Mouse (Mus musculus): ENCODE results near the gene Ltb. TPM values are rescaled to one million over a fixed set of nuclear protein-coding genes. Genes with fewer than 3 reads are reported as not detected.

Ltb gene
- polyA plus RNA-seq, 1 experiment from 2014 or later = 0.29 TPM

- no peaks in the 10 kb centered on the region for H3K4me1 ChIP-seq (replicated peaks; ENCODE audit: control insufficient read depth, insufficient read depth, low read length)
- no peak overlapping the region for H3K4me2 ChIP-seq (replicated peaks)
- DNase-seq (ENCODE audit: low spot score) = no peak
- H3K9me3 ChIP-seq (ENCODE audit: control insufficient read depth, low read length) = no peaks in the 10 kb centered on the region
- 82% methylated on average over 3 of the region's 3 CpGs for WGBS
- no peak for ATAC-seq (ENCODE audit: low FRiP score)
- H3K9ac ChIP-seq = no peak overlapping the region
- no peak overlapping the region for H3K27ac ChIP-seq
- no peak overlapping the region for H3K4me3 ChIP-seq (replicated peaks; ENCODE audit: low read length)
- H3K27me3 ChIP-seq (ENCODE audit: control insufficient read depth, insufficient read depth, low read length) = no peaks in the 10 kb centered on the region
- H3K36me3 ChIP-seq (replicated peaks; ENCODE audit: control insufficient read depth, insufficient read depth) = no peaks in the 10 kb centered on the region
These were observed 16.4 kb downstream of the Ltb start for GRCm38 (mm10) chr17:35210593-35210992.

DNA sequence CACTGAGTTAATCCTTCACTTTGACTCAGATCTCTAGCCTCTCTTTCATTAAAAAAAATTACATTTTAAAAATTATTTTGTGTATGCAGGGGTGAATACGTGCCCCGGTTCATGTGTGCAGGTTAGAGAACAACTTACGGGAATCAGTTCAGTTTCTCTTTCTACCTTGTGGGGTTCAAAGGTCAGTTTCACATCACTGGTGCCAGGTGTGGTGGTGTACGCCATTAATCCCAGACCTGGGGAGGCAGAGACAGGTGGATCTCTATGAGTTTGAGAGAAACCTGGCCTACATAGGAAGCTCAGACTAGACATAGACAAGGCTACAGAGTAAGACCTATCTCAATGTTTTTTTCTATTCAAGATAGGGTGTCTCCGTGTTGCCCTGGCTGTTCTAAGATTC, 18.8 kb downstream of the Ltb start:
- no peaks in the 10 kb centered on the region for H3K36me3 ChIP-seq (replicated peaks; ENCODE audit: control insufficient read depth, insufficient read depth)
- H3K4me2 ChIP-seq (replicated peaks) = no peak overlapping the region
- H3K27me3 ChIP-seq (ENCODE audit: control insufficient read depth, insufficient read depth, low read length) = no peaks in the 10 kb centered on the region
- H3K9me3 ChIP-seq (ENCODE audit: control insufficient read depth, low read length) = no peaks in the 10 kb centered on the region
- no peak overlapping the region for H3K4me3 ChIP-seq (replicated peaks; ENCODE audit: low read length)
- ATAC-seq (ENCODE audit: low FRiP score) = no peak
- no peak overlapping the region for H3K27ac ChIP-seq
- H3K9ac ChIP-seq = no peak overlapping the region
- DNase-seq (ENCODE audit: low spot score) = no peak
- H3K4me1 ChIP-seq (replicated peaks; ENCODE audit: control insufficient read depth, insufficient read depth, low read length) = no peaks in the 10 kb centered on the region
- WGBS = 94% methylated on average over 5 of the region's 5 CpGs

DNA sequence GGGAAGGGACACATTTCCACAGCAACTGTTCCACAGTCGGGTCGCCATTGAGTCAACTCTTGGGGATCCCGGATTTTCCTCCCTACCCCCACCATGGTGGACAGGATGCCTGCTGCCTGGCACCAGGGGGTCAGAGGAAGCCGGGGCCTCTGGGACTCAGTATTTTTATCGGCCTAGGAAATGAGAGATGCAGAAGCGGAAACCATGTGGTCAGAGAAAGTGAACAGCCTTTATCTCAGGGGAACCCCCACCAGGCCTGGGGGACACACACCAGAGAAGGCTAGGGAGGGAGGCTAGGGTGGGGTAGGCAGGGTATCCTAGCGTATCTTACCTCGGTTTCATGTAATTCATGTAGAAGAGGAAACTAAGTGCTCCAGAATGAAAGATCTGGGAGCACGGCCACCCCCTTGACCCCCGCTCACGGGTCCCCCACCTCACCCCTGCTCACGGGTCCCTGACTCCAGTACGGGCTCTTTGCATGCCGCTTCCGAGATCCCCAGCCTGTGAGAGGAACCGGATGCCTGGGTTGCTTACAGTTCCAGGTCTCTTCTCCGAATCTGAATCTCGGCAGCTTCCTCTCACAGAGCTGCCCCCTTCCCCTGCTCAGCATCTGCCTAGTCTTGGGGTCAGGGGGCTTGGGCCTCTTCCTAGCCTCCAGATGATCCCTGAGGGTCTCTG, 24.4 kb downstream of the Ltb start:
- H3K4me1 ChIP-seq (replicated peaks; ENCODE audit: control insufficient read depth, insufficient read depth, low read length) = no peaks in the 10 kb centered on the region
- ATAC-seq (ENCODE audit: low FRiP score) (no peak), DNase-seq (ENCODE audit: low spot score) (no peak)
- 84% methylated on average over 18 of the region's 18 CpGs for WGBS
- H3K27ac ChIP-seq = no peak overlapping the region
- H3K4me2 ChIP-seq (replicated peaks) = no peak overlapping the region
- no peak overlapping the region for H3K4me3 ChIP-seq (replicated peaks; ENCODE audit: low read length)
- H3K36me3 ChIP-seq (replicated peaks; ENCODE audit: control insufficient read depth, insufficient read depth) = peaks cover 23% of the 10 kb centered on the region
- H3K9ac ChIP-seq = no peak overlapping the region
- H3K9me3 ChIP-seq (ENCODE audit: control insufficient read depth, low read length) = no peaks in the 10 kb centered on the region
- no peaks in the 10 kb centered on the region for H3K27me3 ChIP-seq (ENCODE audit: control insufficient read depth, insufficient read depth, low read length)

- WGBS = 89% methylated on average over 6 of the region's 6 CpGs
- H3K4me1 ChIP-seq (replicated peaks; ENCODE audit: control insufficient read depth, insufficient read depth, low read length) = no peaks in the 10 kb centered on the region
- no peaks in the 10 kb centered on the region for H3K9me3 ChIP-seq (ENCODE audit: control insufficient read depth, low read length)
- DNase-seq (ENCODE audit: low spot score) (no peak), ATAC-seq (ENCODE audit: low FRiP score) (no peak)
- no peak overlapping the region for H3K4me2 ChIP-seq (replicated peaks)
- H3K27ac ChIP-seq = no peak overlapping the region
- H3K4me3 ChIP-seq (replicated peaks; ENCODE audit: low read length) = no peak overlapping the region
- H3K27me3 ChIP-seq (ENCODE audit: control insufficient read depth, insufficient read depth, low read length) = no peaks in the 10 kb centered on the region
- peaks cover 25% of the 10 kb centered on the region for H3K36me3 ChIP-seq (replicated peaks; ENCODE audit: control insufficient read depth, insufficient read depth)
- no peak overlapping the region for H3K9ac ChIP-seq
These were observed 25.4 kb downstream of the Ltb start for GRCm38 (mm10) chr17:35219601-35220041.

DNA sequence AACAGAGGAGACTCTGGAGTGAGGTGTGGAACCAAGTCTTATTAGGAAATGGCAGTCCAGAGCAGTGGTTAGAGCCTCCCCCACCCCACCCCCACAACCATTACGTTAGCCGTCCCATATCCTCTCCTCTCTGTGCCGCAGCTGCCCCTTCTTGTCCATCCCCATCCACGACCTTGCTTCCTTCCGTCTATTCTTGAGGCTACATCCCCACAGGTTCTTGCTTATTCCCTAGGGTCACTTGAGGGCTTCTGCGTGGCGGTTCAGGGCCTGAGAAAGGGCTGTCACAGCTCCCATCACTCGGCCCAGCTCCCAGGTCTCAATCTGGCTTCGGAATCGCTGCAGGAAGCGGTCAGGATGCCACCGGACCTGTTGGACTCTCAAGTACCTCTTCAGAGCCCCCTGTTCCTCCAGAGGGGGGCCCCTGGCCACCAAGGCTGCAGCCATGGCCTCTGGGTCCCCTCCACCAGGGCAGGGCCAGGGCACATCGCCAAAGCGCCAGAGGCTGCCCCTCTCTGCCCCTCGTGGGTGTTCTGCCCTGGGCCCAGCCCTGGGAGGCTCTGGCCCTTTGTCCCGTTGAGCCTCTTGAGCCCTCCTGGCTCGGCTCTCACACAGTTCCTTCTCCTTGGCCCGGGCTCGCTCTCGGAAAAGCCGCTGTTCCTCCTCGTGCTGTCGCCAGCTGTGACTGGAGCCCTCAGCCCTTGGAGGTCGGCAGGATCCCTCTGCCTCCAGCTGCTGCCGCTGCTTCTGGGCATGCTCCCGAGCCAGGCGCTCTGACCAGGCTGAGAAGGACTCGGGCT, 26.1 kb downstream of the Ltb start, which contains the start of gene Gm16181:
Gene Gm16181, plus strand, starts transcription at position 679 of the 797 bp plus-strand sequence.
- Histone ChIP-seq H3K27me3 (ENCODE audit: control insufficient read depth, insufficient read depth, low read length) (no peaks in the 10 kb centered on the region), H3K4me1 (replicated peaks; ENCODE audit: control insufficient read depth, insufficient read depth, low read length) (no peaks in the 10 kb centered on the region), H3K9me3 (ENCODE audit: control insufficient read depth, low read length) (no peaks in the 10 kb centered on the region), H3K4me3 (replicated peaks; ENCODE audit: low read length) (no peak within 1 kb of the TSS), H3K36me3 (replicated peaks; ENCODE audit: control insufficient read depth, insufficient read depth) (peaks cover 25% of the 10 kb centered on the region), H3K9ac (no peak within 1 kb of the TSS), H3K27ac (no peak within 1 kb of the TSS), H3K4me2 (replicated peaks) (no peak within 1 kb of the TSS)
- 82% methylated on average over 28 of the region's 28 CpGs for WGBS
- no peak for ATAC-seq (ENCODE audit: low FRiP score)
- DNase-seq (ENCODE audit: low spot score) = no peak

GRCm38 (mm10) chr17:35222299-35222698, 28.1 kb downstream of the Ltb start:
- H3K4me3 ChIP-seq (replicated peaks; ENCODE audit: low read length) = no peak overlapping the region
- H3K9ac ChIP-seq = no peak overlapping the region
- H3K36me3 ChIP-seq (replicated peaks; ENCODE audit: control insufficient read depth, insufficient read depth) = peaks cover 27% of the 10 kb centered on the region
- DNase-seq (ENCODE audit: low spot score) (no peak), ATAC-seq (ENCODE audit: low FRiP score) (no peak)
- WGBS = 74% methylated on average over 6 of the region's 6 CpGs
- H3K27ac ChIP-seq = no peak overlapping the region
- H3K9me3 ChIP-seq (ENCODE audit: control insufficient read depth, low read length) = no peaks in the 10 kb centered on the region
- H3K4me1 ChIP-seq (replicated peaks; ENCODE audit: control insufficient read depth, insufficient read depth, low read length) = no peaks in the 10 kb centered on the region
- H3K27me3 ChIP-seq (ENCODE audit: control insufficient read depth, insufficient read depth, low read length) = no peaks in the 10 kb centered on the region
- H3K4me2 ChIP-seq (replicated peaks) = no peak overlapping the region

- ATAC-seq (ENCODE audit: low FRiP score) (no peak), DNase-seq (ENCODE audit: low spot score) (no peak)
- Histone ChIP-seq H3K4me3 (replicated peaks; ENCODE audit: low read length) (no peak overlapping the region), H3K4me2 (replicated peaks) (no peak overlapping the region), H3K4me1 (replicated peaks; ENCODE audit: control insufficient read depth, insufficient read depth, low read length) (no peaks in the 10 kb centered on the region), H3K27me3 (ENCODE audit: control insufficient read depth, insufficient read depth, low read length) (no peaks in the 10 kb centered on the region), H3K27ac (no peak overlapping the region), H3K9ac (no peak overlapping the region), H3K36me3 (replicated peaks; ENCODE audit: control insufficient read depth, insufficient read depth) (peaks cover 49% of the 10 kb centered on the region), H3K9me3 (ENCODE audit: control insufficient read depth, low read length) (no peaks in the 10 kb centered on the region)
- WGBS = 97% methylated on average over 4 of the region's 4 CpGs
These were observed 30.4 kb downstream of the Ltb start for GRCm38 (mm10) chr17:35224641-35225040.

- no peak overlapping the region for H3K9ac ChIP-seq
- H3K36me3 ChIP-seq (replicated peaks; ENCODE audit: control insufficient read depth, insufficient read depth) = peaks cover 48% of the 10 kb centered on the region
- no peak overlapping the region for H3K27ac ChIP-seq
- DNase-seq (ENCODE audit: low spot score) (no peak), ATAC-seq (ENCODE audit: low FRiP score) (no peak)
- no peak overlapping the region for H3K4me3 ChIP-seq (replicated peaks; ENCODE audit: low read length)
- no peaks in the 10 kb centered on the region for H3K27me3 ChIP-seq (ENCODE audit: control insufficient read depth, insufficient read depth, low read length)
- 92% methylated on average over 5 of the region's 5 CpGs for WGBS
- H3K4me2 ChIP-seq (replicated peaks) = no peak overlapping the region
- no peaks in the 10 kb centered on the region for H3K9me3 ChIP-seq (ENCODE audit: control insufficient read depth, low read length)
- H3K4me1 ChIP-seq (replicated peaks; ENCODE audit: control insufficient read depth, insufficient read depth, low read length) = no peaks in the 10 kb centered on the region
These were observed 31.2 kb downstream of the Ltb start for GRCm38 (mm10) chr17:35225456-35225855.

DNA sequence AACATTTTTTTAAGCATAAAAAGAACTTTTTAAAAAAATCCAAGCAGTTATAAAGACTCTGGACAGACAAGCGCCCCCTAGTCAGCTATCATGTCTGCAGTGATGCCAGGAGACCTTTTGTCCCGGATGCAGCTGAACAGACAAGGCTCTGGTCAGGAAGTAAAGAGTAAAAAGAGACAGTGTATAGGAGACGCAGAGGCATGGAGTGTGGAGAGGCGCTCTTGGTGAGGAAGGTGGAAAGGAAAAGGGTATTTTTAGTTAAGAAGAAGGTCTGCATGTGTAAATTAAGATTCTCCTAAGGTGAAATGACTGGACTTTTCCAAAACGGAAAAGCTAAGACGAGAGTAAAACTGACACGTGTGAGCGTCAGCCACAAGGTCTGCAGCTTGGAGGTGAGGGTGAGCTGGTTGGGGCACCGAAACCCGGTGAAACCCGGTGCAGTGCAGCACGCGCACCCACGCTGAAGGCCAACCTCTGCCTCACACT, 32.4 kb downstream of the Ltb start:
- ATAC-seq (ENCODE audit: low FRiP score) (no peak), DNase-seq (ENCODE audit: low spot score) (no peak)
- H3K27me3 ChIP-seq (ENCODE audit: control insufficient read depth, insufficient read depth, low read length) = no peaks in the 10 kb centered on the region
- no peak overlapping the region for H3K27ac ChIP-seq
- H3K4me1 ChIP-seq (replicated peaks; ENCODE audit: control insufficient read depth, insufficient read depth, low read length) = no peaks in the 10 kb centered on the region
- no peaks in the 10 kb centered on the region for H3K9me3 ChIP-seq (ENCODE audit: control insufficient read depth, low read length)
- WGBS = 87% methylated on average over 14 of the region's 14 CpGs
- no peak overlapping the region for H3K9ac ChIP-seq
- H3K36me3 ChIP-seq (replicated peaks; ENCODE audit: control insufficient read depth, insufficient read depth) = peaks cover 52% of the 10 kb centered on the region
- no peak overlapping the region for H3K4me2 ChIP-seq (replicated peaks)
- H3K4me3 ChIP-seq (replicated peaks; ENCODE audit: low read length) = no peak overlapping the region

Measured in hindbrain, embryonic 14.5 days (tissue).